ENCODE assay signal across 8 mouse cellular contexts in genomic region chr10:43980742-43981141, GRCm38 (mm10).
DNase-seq lines count a peak whose midpoint lies in the region; TF ChIP-seq lines count a peak whose summit lies in the region.
"Not testable (repeated sequence)": the region's sequence is repeated elsewhere in the genome, so short reads cannot be mapped to it uniquely, and the experiment has no call there.

No protein-coding gene starts in this region.

- TF ChIP-seq POLR2A in CH12.LX (IDR thresholded peaks at IDR 0.05; ENCODE audit: low read depth, low read length); small intestine, adult 2 months (IDR thresholded peaks at IDR 0.05; ENCODE audit: low read depth, low read length): not testable (repeated sequence)

- H3K9me3 ChIP-seq in CH12.LX (replicated peaks; ENCODE audit: low read length) = not testable (repeated sequence)

- TF ChIP-seq CTCF in CH12.LX (conservative IDR thresholded peaks at IDR 0.05 in 1 of 2, IDR thresholded peaks at IDR 0.05 in 1 of 2; ENCODE audit: low read depth in 2 of 2, low read length in 2 of 2); small intestine, adult 2 months (IDR thresholded peaks at IDR 0.05; ENCODE audit: extremely low read depth, insufficient read length, insufficient replicate concordance, low read depth, low read length): not testable (repeated sequence)

- H3K27me3 ChIP-seq in CH12.LX (replicated peaks); small intestine, adult 2 months (ENCODE audit: control insufficient read depth, insufficient read depth, low read length); splenic B cell, adult 2 months (ENCODE audit: control insufficient read depth, insufficient read depth, low read length, poor library complexity, severe bottlenecking): not testable (repeated sequence)

- 71% methylated on average over 3 of the region's 3 CpGs for WGBS in small intestine, adult 2 months

- not testable (repeated sequence) for TF ChIP-seq EP300 in CH12.LX (IDR thresholded peaks at IDR 0.05; ENCODE audit: low read length)

- peaks cover 20 to 36% of the 10 kb centered on the region in 2 experiments for H3K4me1 ChIP-seq in CH12.LX (ENCODE audit: control insufficient read depth in 1 of 2, insufficient read depth in 2 of 2)
- H3K4me1 ChIP-seq in small intestine, adult 2 months (ENCODE audit: control insufficient read depth, insufficient read depth, insufficient read length, low read length) = peaks cover 27% of the 10 kb centered on the region

- not testable (repeated sequence) for H3K4me3 ChIP-seq in CH12.LX (replicated peaks in 1 of 3; ENCODE audit: low read depth in 2 of 3, low read length in 2 of 3, poor library complexity in 1 of 3); small intestine, adult 2 months (ENCODE audit: low read depth, low read length)

- DNase-seq in A20 (ENCODE audit: low read depth, low spot score) (peak; percentile 13), CH12.LX (ENCODE audit: extremely low read depth) (peak; percentile 67)
- DNase-seq in CD4-positive helper T cell, adult 2 months (ENCODE audit: low read depth, low spot score) = peak; percentile 39
- peak; percentile 26 for DNase-seq in CD4-positive, CD25-positive, alpha-beta regulatory T cell, adult 2 months (ENCODE audit: low read depth, low spot score)
- DNase-seq in heart, adult 11 months = peak; percentile 43
- DNase-seq in induced T-regulatory cell, adult 2 months (ENCODE audit: low read depth) = peak; percentile 41
- DNase-seq in splenic B cell, adult 2 months (ENCODE audit: low read depth, low spot score) = peak; percentile 38

- in situ Hi-C loops in CH12.LX (cut with MboI; ENCODE audit: low pct_ligation_motif_present, low pct_unique_long_range_greater_than_20kb, low sequenced_read_pairs) = not testable (repeated sequence)

- H3K79me2 ChIP-seq in CH12.LX (replicated peaks; ENCODE audit: control insufficient read depth, extremely low read depth, insufficient read depth, poor library complexity, severe bottlenecking) = not testable (repeated sequence)

- not testable (repeated sequence) for H3K9ac ChIP-seq in CH12.LX (ENCODE audit: insufficient read depth, low read depth)

- H3K36me3 ChIP-seq in CH12.LX (replicated peaks in 1 of 2; ENCODE audit: control insufficient read depth in 1 of 2, insufficient read depth in 1 of 2, low read length in 1 of 2) = peaks cover 13 to 23% of the 10 kb centered on the region in 2 experiments
- not testable (repeated sequence) for H3K36me3 ChIP-seq in small intestine, adult 2 months (ENCODE audit: control insufficient read depth, insufficient read depth, low read length)
- H3K36me3 ChIP-seq in splenic B cell, adult 2 months (ENCODE audit: control insufficient read depth, insufficient read depth, low read length, poor library complexity, severe bottlenecking) = peaks cover 18% of the 10 kb centered on the region

- TF ChIP-seq RAD21 in CH12.LX (IDR thresholded peaks at IDR 0.05; ENCODE audit: low read depth, low read length) = not testable (repeated sequence)

- dilution Hi-C loops in CH12.LX (cut with MboI; ENCODE audit: extremely low pct_ligation_motif_present, extremely low pct_unique_long_range_greater_than_20kb, low sequenced_read_pairs) = not testable (repeated sequence)

- H3K4me2 ChIP-seq in CH12.LX (ENCODE audit: insufficient read depth, low read depth, poor library complexity, severe bottlenecking) = not testable (repeated sequence)

- H3K27ac ChIP-seq in CH12.LX (ENCODE audit: insufficient read depth, low read depth) = not testable (repeated sequence)
- H3K27ac ChIP-seq in small intestine, adult 2 months (ENCODE audit: insufficient read depth, low read depth, low read length) = peak overlapping the region; percentile 45

TF ChIP-seq in CH12.LX, 34 proteins besides CTCF, POLR2A, EP300 and RAD21:
- TF ChIP-seq ELF1 (IDR thresholded peaks at IDR 0.05; ENCODE audit: low read depth, low read length) (0 out of 2 replicates have a peak, but pooled peaks have one; percentile 25), ETS1 (conservative IDR thresholded peaks at IDR 0.05; ENCODE audit: low read depth, low read length) (peak; percentile 37; the same call in 1 of the 2 replicates), USF1 (IDR thresholded peaks at IDR 0.05; ENCODE audit: low read depth, low read length) (peak; percentile 44), BHLHE40 (IDR thresholded peaks at IDR 0.05; ENCODE audit: low read depth, low read length) (peak; percentile 52)

Comparison
In these comparisons a context has a peak if more than half of its experiments do, and no peak if none do; other contexts are left out.
1. DNase-seq: peak in every context shown above with its lines; median percentile 67 in CH12.LX; 43 in heart, adult 11 months; 41 in induced T-regulatory cell, adult 2 months; 39 in CD4-positive helper T cell, adult 2 months; 38 in splenic B cell, adult 2 months; 26 in CD4-positive, CD25-positive, alpha-beta regulatory T cell, adult 2 months; 13 in A20.